Comparison of ENCODE assay signal across 12 mouse cellular contexts in genomic region chr5:121454503-121454782, GRCm38 (mm10). TPM values are rescaled to one million over a fixed set of nuclear protein-coding genes. Genes with fewer than 3 reads are reported as not detected.
A peak's percentile ranks its signal among the peaks of the same experiment; 100 is the strongest.
DNase-seq lines count a peak whose midpoint lies in the region; ATAC-seq and TF ChIP-seq lines count a peak whose summit lies in the region.
"Had no signal": no experiment of that assay in that cellular context is flagged by ENCODE, and none has a peak within 500 bp of the region (broad histone marks: within the 10 kb centered on the region; RNA-seq: fewer than 3 reads in every experiment).

No protein-coding gene starts in this region.

- intact Hi-C loops in heart, postnatal 36 days (cut with DNase I), result loop anchor here (5.0 kb wide), 2 partner anchors 88 to 148 kb away; no protein-coding TSS in a partner anchor

- no peaks in the 10 kb centered on the region for H3K9me3 ChIP-seq in heart, embryonic 10.5 days
- no peaks in the 10 kb centered on the region for H3K9me3 ChIP-seq in E14TG2a.4 (ENCODE audit: low read length)
- no peaks in the 10 kb centered on the region for H3K9me3 ChIP-seq in heart, embryonic 16.5 days (replicated peaks; ENCODE audit: control insufficient read depth, low read length)
- no peaks in the 10 kb centered on the region for H3K9me3 ChIP-seq in lung, postnatal 0 days (ENCODE audit: low read length)
- no peaks in the 10 kb centered on the region for H3K9me3 ChIP-seq in hindbrain, embryonic 12.5 days (replicated peaks)

- no peak for ATAC-seq in heart, embryonic 16.5 days (replicated peaks; ENCODE audit: extremely low read depth, insufficient read depth, low FRiP score)
- no peak for ATAC-seq in lung, postnatal 0 days
- no peak for ATAC-seq in hindbrain, embryonic 12.5 days (ENCODE audit: low FRiP score)
- ATAC-seq: forebrain, embryonic 14.5 days had no signal

- no peak overlapping the region; the same call in 1 of the 2 replicates for H3K4me3 ChIP-seq in heart, embryonic 10.5 days
- peak overlapping the region; percentile 99; the same call in 1 of the 2 replicates for H3K4me3 ChIP-seq in E14TG2a.4 (replicated peaks; ENCODE audit: low read length)
- no peak overlapping the region for H3K4me3 ChIP-seq in heart, embryonic 16.5 days (ENCODE audit: low read length)
- H3K4me3 ChIP-seq in lung, postnatal 0 days (ENCODE audit: low read depth, low read length), result no peak overlapping the region
- H3K4me3 ChIP-seq in hindbrain, embryonic 12.5 days, result no peak overlapping the region

- H3K9ac ChIP-seq in heart, embryonic 16.5 days (ENCODE audit: low read length), result peak overlapping the region; percentile 30
- H3K9ac ChIP-seq in lung, postnatal 0 days (replicated peaks; ENCODE audit: low read depth), result no peak overlapping the region
- no peak overlapping the region for H3K9ac ChIP-seq in hindbrain, embryonic 12.5 days

- peak overlapping the region; percentile 99; the same call in 1 of the 2 replicates for H3K27ac ChIP-seq in heart, embryonic 10.5 days
- peak overlapping the region; percentile 98 for H3K27ac ChIP-seq in heart, embryonic 16.5 days (ENCODE audit: low read length)
- H3K27ac ChIP-seq in lung, postnatal 0 days (ENCODE audit: low read length), result peak overlapping the region; percentile 96
- H3K27ac ChIP-seq in hindbrain, embryonic 12.5 days, result no peak overlapping the region

- peaks cover 38% of the 10 kb centered on the region for H3K4me1 ChIP-seq in heart, embryonic 10.5 days
- peaks cover 56% of the 10 kb centered on the region for H3K4me1 ChIP-seq in E14TG2a.4 (replicated peaks; ENCODE audit: low read depth, low read length)
- peaks cover 29% of the 10 kb centered on the region for H3K4me1 ChIP-seq in heart, embryonic 16.5 days (ENCODE audit: control insufficient read depth, insufficient read depth, low read length)
- H3K4me1 ChIP-seq in lung, postnatal 0 days (ENCODE audit: insufficient read depth, low read depth, low read length), result peaks cover 16% of the 10 kb centered on the region
- H3K4me1 ChIP-seq in hindbrain, embryonic 12.5 days, result peaks cover 20% of the 10 kb centered on the region

- no peak for DNase-seq in heart, embryonic 10.5 days (ENCODE audit: low spot score)
- no peak for DNase-seq in heart, postnatal 36 days
- DNase-seq in lung, postnatal 0 days (ENCODE audit: low spot score), result peak; percentile 88
- no peak for DNase-seq in right cerebral cortex, postnatal 14 days
- no peak for DNase-seq in cerebellum, postnatal 25 days
- DNase-seq: embryo, embryonic 11 days; gastrocnemius, postnatal 14 days had no signal

- peak overlapping the region; percentile 22; the same call in 1 of the 2 replicates for H3K4me2 ChIP-seq in heart, embryonic 16.5 days (ENCODE audit: low read depth, low read length)
- no peak overlapping the region for H3K4me2 ChIP-seq in lung, postnatal 0 days (replicated peaks; ENCODE audit: low read depth, low read length)
- no peak overlapping the region for H3K4me2 ChIP-seq in hindbrain, embryonic 12.5 days (replicated peaks)

- no peaks in the 10 kb centered on the region for H3K27me3 ChIP-seq in heart, embryonic 10.5 days (ENCODE audit: insufficient read depth, poor library complexity, severe bottlenecking)
- H3K27me3 ChIP-seq in E14TG2a.4 (ENCODE audit: insufficient read depth, low read length), result no peaks in the 10 kb centered on the region
- no peaks in the 10 kb centered on the region for H3K27me3 ChIP-seq in heart, embryonic 16.5 days (ENCODE audit: control insufficient read depth, insufficient read depth, low read length)
- no peaks in the 10 kb centered on the region for H3K27me3 ChIP-seq in lung, postnatal 0 days (replicated peaks; ENCODE audit: insufficient read depth, low read length)
- H3K27me3 ChIP-seq in hindbrain, embryonic 12.5 days, result no peaks in the 10 kb centered on the region

- TF ChIP-seq EP300 in lung, postnatal 0 days (IDR thresholded peaks at IDR 0.05), result 0 out of 2 replicates have a peak, but pooled peaks have one; percentile 35

- peaks cover 7% of the 10 kb centered on the region for H3K36me3 ChIP-seq in heart, embryonic 10.5 days
- H3K36me3 ChIP-seq in E14TG2a.4 (ENCODE audit: insufficient read depth, low read length), result peaks cover 22% of the 10 kb centered on the region
- no peaks in the 10 kb centered on the region; the same call in 1 of the 2 replicates for H3K36me3 ChIP-seq in heart, embryonic 16.5 days (ENCODE audit: control insufficient read depth, insufficient read depth)
- H3K36me3 ChIP-seq in lung, postnatal 0 days (ENCODE audit: insufficient read depth, low read length), result 0 out of 2 replicates have a peak, but pooled peaks cover under 1% of the 10 kb centered on the region
- 0 out of 2 replicates have a peak, but pooled peaks cover 2% of the 10 kb centered on the region for H3K36me3 ChIP-seq in hindbrain, embryonic 12.5 days

- TF ChIP-seq CTCF in E14TG2a.4 (conservative IDR thresholded peaks at IDR 0.05; ENCODE audit: low read length), result no peak
- TF ChIP-seq CTCF in lung, postnatal 0 days (IDR thresholded peaks at IDR 0.05), result no peak

- WGBS in heart, embryonic 10.5 days, result 86% methylated on average over 3 of the region's 3 CpGs
- 74% methylated on average over 3 of the region's 3 CpGs for WGBS in heart, embryonic 16.5 days
- 47% methylated on average over 3 of the region's 3 CpGs for WGBS in lung, postnatal 0 days
- WGBS in hindbrain, embryonic 12.5 days, result 88% methylated on average over 3 of the region's 3 CpGs

RNA-seq across cellular contexts. Expression of gene Erp29, which starts 2.1 kb away (rescaled TPM):
- 153 and 160 TPM in 2 replicates for polyA plus RNA-seq in heart, embryonic 10.5 days (2016; fragmentation: Nextera tagmentation; extraction: Ambion mirVana)
- 10 to 100 TPM; 71.5 to 78.6 TPM for total RNA-seq in heart, postnatal 36 days (2021)
- polyA plus RNA-seq in heart, embryonic 16.5 days (2015; fragmentation: Nextera tagmentation; extraction: Ambion mirVana), result 128 and 131 TPM in 2 replicates
- 122 and 123 TPM in 2 replicates for polyA plus RNA-seq in lung, postnatal 0 days (2015; fragmentation: Nextera tagmentation; extraction: Ambion mirVana)
- polyA plus RNA-seq in hindbrain, embryonic 12.5 days (2016; fragmentation: Nextera tagmentation; extraction: Ambion mirVana), result 139 and 145 TPM in 2 replicates

RNA-seq across cellular contexts. Expression of gene Tmem116, which starts 2.8 kb away (rescaled TPM):
- polyA plus RNA-seq in heart, embryonic 10.5 days (2016; fragmentation: Nextera tagmentation; extraction: Ambion mirVana), result 2.4 and 4.6 TPM in 2 replicates
- 10 to 100 TPM; 11.9 to 12.4 TPM for total RNA-seq in heart, postnatal 36 days (2021)
- 4.5 and 4.8 TPM in 2 replicates for polyA plus RNA-seq in heart, embryonic 16.5 days (2015; fragmentation: Nextera tagmentation; extraction: Ambion mirVana)
- polyA plus RNA-seq in lung, postnatal 0 days (2015; fragmentation: Nextera tagmentation; extraction: Ambion mirVana), result 36.1 and 40.4 TPM in 2 replicates
- 1.4 and 1.8 TPM in 2 replicates for polyA plus RNA-seq in hindbrain, embryonic 12.5 days (2016; fragmentation: Nextera tagmentation; extraction: Ambion mirVana)

RNA-seq across cellular contexts. Expression of gene Adam1b, which starts 48.8 kb away (rescaled TPM):
- 0.15 and 0.18 TPM in 2 replicates for polyA plus RNA-seq in heart, embryonic 10.5 days (2016; fragmentation: Nextera tagmentation; extraction: Ambion mirVana)
- not detected for total RNA-seq in heart, postnatal 36 days (2021)
- 0.12 and 0.14 TPM in 2 replicates for polyA plus RNA-seq in heart, embryonic 16.5 days (2015; fragmentation: Nextera tagmentation; extraction: Ambion mirVana)
- 0.14 and 0.38 TPM in 2 replicates for polyA plus RNA-seq in lung, postnatal 0 days (2015; fragmentation: Nextera tagmentation; extraction: Ambion mirVana)
- not detected in 2 replicates for polyA plus RNA-seq in hindbrain, embryonic 12.5 days (2016; fragmentation: Nextera tagmentation; extraction: Ambion mirVana)
- total RNA-seq: gastrocnemius, postnatal 14 days; left cerebral cortex, postnatal 14 days had no signal
- polyA plus RNA-seq: forebrain, embryonic 14.5 days had no signal

RNA-seq across cellular contexts. Expression of gene Naa25, which starts 56.7 kb away (rescaled TPM):
- 47.3 and 50.7 TPM in 2 replicates for polyA plus RNA-seq in heart, embryonic 10.5 days (2016; fragmentation: Nextera tagmentation; extraction: Ambion mirVana)
- total RNA-seq in heart, postnatal 36 days (2021), result 10 to 100 TPM; 20.8 to 23.5 TPM
- polyA plus RNA-seq in heart, embryonic 16.5 days (2015; fragmentation: Nextera tagmentation; extraction: Ambion mirVana), result 35.5 and 36.3 TPM in 2 replicates
- polyA plus RNA-seq in lung, postnatal 0 days (2015; fragmentation: Nextera tagmentation; extraction: Ambion mirVana), result 14.3 and 16.0 TPM in 2 replicates
- polyA plus RNA-seq in hindbrain, embryonic 12.5 days (2016; fragmentation: Nextera tagmentation; extraction: Ambion mirVana), result 42.7 and 43.3 TPM in 2 replicates
